Mouse (Mus musculus) CH12.LX (cell line): ENCODE data around the gene 4930404H24Rik.
"Not testable (repeated sequence)": the region's sequence is repeated elsewhere in the genome, so short reads cannot be mapped to it uniquely, and the experiment has no call there.

Source experiments
- CHD2 ChIP-seq: IDR thresholded peaks from 2 replicates; pipeline ENCODE4 v1.6.1; 2011; ENCODE audit warnings: low read length, improper control_type of control experiment
- CTCF ChIP-seq, 2 experiments: IDR thresholded peaks in 1 of 2; conservative IDR thresholded peaks in 1 of 2; 2 replicates each; pipeline ENCODE4 v1.5.1; 2011 to 2012; ENCODE audit warnings: low read depth in 2 of 2, low read length in 2 of 2, improper control_type of control experiment in 1 of 2, inconsistent platforms in 1 of 2, mild to moderate bottlenecking in 1 of 2, moderate library complexity in 1 of 2
- EP300 ChIP-seq: IDR thresholded peaks from 2 replicates; pipeline ENCODE4 v1.6.1; 2011; ENCODE audit warnings: low read length, improper control_type of control experiment
- HCFC1 ChIP-seq: IDR thresholded peaks from 2 replicates; pipeline ENCODE4 v1.6.1; 2012; ENCODE audit warnings: low read depth, mild to moderate bottlenecking, inconsistent platforms, low read length, improper control_type of control experiment
- KAT2A ChIP-seq: IDR thresholded peaks from 2 replicates; pipeline ENCODE4 v1.6.1; 2012; ENCODE audit warnings: low read length, improper control_type of control experiment, inconsistent platforms; ENCODE audit not compliant: insufficient replicate concordance
- MAX ChIP-seq: IDR thresholded peaks from 2 replicates; pipeline ENCODE4 v1.6.1; 2011; ENCODE audit warnings: low read length, improper control_type of control experiment
- MAZ ChIP-seq: IDR thresholded peaks from 2 replicates; pipeline ENCODE4 v1.6.1; 2012; ENCODE audit warnings: low read depth, mild to moderate bottlenecking, inconsistent platforms, low read length, improper control_type of control experiment, moderate library complexity
- MXI1 ChIP-seq: IDR thresholded peaks from 2 replicates; pipeline ENCODE4 v1.6.1; 2011; ENCODE audit warnings: mild to moderate bottlenecking, low read depth, low read length, improper control_type of control experiment
- POLR2A ChIP-seq: IDR thresholded peaks from 2 replicates; pipeline ENCODE4 v1.6.1; 2011; ENCODE audit warnings: low read depth, mild to moderate bottlenecking, improper control_type of control experiment, low read length
- POLR2AphosphoS2 ChIP-seq: IDR thresholded peaks from 2 replicates; pipeline ENCODE4 v1.6.1; 2011; ENCODE audit warnings: low read depth, low read length, improper control_type of control experiment
- TCF12 ChIP-seq: IDR thresholded peaks from 2 replicates; pipeline ENCODE4 v1.6.1; 2014; ENCODE audit warnings: low read depth, mild to moderate bottlenecking, inconsistent platforms, low read length, improper control_type of control experiment
- ZKSCAN1 ChIP-seq: IDR thresholded peaks from 2 replicates; pipeline ENCODE4 v1.6.1; 2012; ENCODE audit warnings: low read depth, inconsistent platforms, low read length, improper control_type of control experiment, borderline replicate concordance
- ZMIZ1 ChIP-seq: IDR thresholded peaks from 2 replicates; pipeline ENCODE4 v1.6.1; 2012; ENCODE audit warnings: low read depth, mild to moderate bottlenecking, inconsistent platforms, low read length, improper control_type of control experiment
- ZNF384 ChIP-seq: IDR thresholded peaks from 2 replicates; pipeline ENCODE4 v1.6.1; 2012; ENCODE audit warnings: low read depth, low read length, improper control_type of control experiment, inconsistent platforms

DNA sequence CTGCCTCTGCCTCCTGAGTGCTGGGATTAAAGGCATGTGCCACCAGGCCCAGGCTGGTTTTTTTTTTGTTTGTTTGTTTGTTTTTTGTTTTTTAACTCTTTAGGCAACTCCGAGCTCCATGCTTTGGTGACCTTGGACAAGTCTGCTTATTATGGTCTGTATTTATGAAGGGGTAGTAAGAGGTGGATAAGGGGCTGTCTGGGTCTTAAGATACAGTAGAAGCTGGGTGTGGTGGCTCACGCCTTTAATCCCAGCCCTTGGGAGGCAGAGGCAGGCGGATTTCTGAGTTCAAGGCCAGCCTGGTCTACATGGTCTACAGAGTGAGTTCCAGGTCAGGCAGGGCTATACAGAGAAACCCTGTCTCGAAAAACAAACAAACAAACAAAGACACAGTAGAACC lies 2.8 kb downstream of the 4930404H24Rik start:
- TF ChIP-seq ZMIZ1; KAT2A; POLR2AphosphoS2; MXI1; EP300; POLR2A; MAZ; CTCF (conservative IDR thresholded peaks at IDR 0.05 in 1 of 2, IDR thresholded peaks at IDR 0.05 in 1 of 2; ENCODE audit: low read depth in 2 of 2, low read length in 2 of 2); TCF12; HCFC1; MAX; CHD2; ZKSCAN1; ZNF384: not testable (repeated sequence)
